Mouse (Mus musculus) cerebellum, adult 2 months (tissue): ENCODE results near the gene Fcnb. TPM values are rescaled to one million over a fixed set of nuclear protein-coding genes. Genes with fewer than 3 reads are reported as not detected.
A peak's percentile ranks its signal among the peaks of the same experiment; 100 is the strongest.

Source experiments
- DNase-seq, 2 experiments: peaks; one replicate each; pipeline ENCODE4 v3.0.0; 2021
- H3K27ac ChIP-seq: fragments of 200-500 bp; 2 replicates; pipeline ENCODE4 v1.5.1; 2012; ENCODE audit warnings: low read length, control low read depth, inconsistent platforms; ENCODE audit not compliant: insufficient read depth
- H3K27me3 ChIP-seq: fragments of 200-500 bp; 2 replicates; pipeline ENCODE4 v1.6.1; 2012; ENCODE audit warnings: inconsistent platforms, mild to moderate bottlenecking, low read length, moderate library complexity; ENCODE audit not compliant: control insufficient read depth, insufficient read depth
- H3K4me1 ChIP-seq: fragments of 200-500 bp; 2 replicates; pipeline ENCODE4 v1.6.1; 2011; ENCODE audit warnings: low read length; ENCODE audit not compliant: control insufficient read depth, insufficient read depth
- H3K4me3 ChIP-seq: fragments of 200-500 bp; replicated peaks from 2 replicates; pipeline ENCODE3; 2011; ENCODE audit warnings: mild to moderate bottlenecking, low read depth, low read length, control low read depth; ENCODE audit not compliant: insufficient read depth
- CTCF ChIP-seq: fragments of 200-500 bp; IDR thresholded peaks from 2 replicates; pipeline ENCODE4 v1.5.1; 2011; ENCODE audit warnings: low read depth, mild to moderate bottlenecking, control low read depth, low read length, moderate library complexity, borderline replicate concordance; ENCODE audit not compliant: insufficient read depth
- POLR2A ChIP-seq: fragments of 200-500 bp; IDR thresholded peaks from 2 replicates; pipeline ENCODE4 v1.6.1; 2011; ENCODE audit warnings: low read length, control low read depth, borderline replicate concordance; ENCODE audit not compliant: insufficient read depth
- WGBS: fragments of 180-500 bp; shearing (Covaris S2); methylation state at CpG from one replicate; pipeline ENCODE4 v1.1.7; 2018; 5-methylcytosine and 5-hydroxymethylcytosine counted together
- polyA plus RNA-seq: library from polyadenylated mRNA; depleted of rRNA; stranded (reverse); fragments of >200 nt; gene quantifications from 2 replicates; pipeline ENCODE4 v1.2.3, GENCODE M21; 2012; rRNA removed

Fcnb gene
- not detected in 2 replicates for polyA plus RNA-seq

DNA sequence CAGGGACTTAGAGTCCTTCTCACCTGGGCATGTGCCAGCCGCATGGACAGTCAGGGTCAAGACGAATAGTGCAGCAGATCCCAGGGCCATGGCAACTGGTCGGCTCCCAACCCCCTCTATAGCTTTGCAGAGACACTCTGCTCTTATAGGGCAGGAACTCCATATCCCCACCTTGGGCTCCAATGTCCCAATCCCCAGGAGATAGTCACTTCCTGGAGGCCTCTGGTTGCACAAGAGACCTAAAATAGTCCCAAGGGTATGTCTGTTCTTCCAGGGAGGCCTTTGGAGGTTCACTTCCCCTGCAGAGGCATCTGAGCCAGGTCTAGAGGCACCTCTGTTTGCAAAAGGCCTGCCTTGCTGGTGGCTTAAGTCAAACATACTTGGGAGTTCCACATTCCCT is at the start of gene Fcnb:
Gene Fcnb, minus strand, starts transcription at position 118 of the 400 bp plus-strand sequence.
- DNase-seq = no peak
- 84% methylated on average over 3 of the region's 3 CpGs for WGBS
- Histone ChIP-seq H3K27ac (no peak within 1 kb of the TSS), H3K4me1 (no peaks in the 10 kb centered on the region), H3K27me3 (no peaks in the 10 kb centered on the region), H3K4me3 (no peak within 1 kb of the TSS)
- TF ChIP-seq POLR2A (no peak), CTCF (no peak)

- H3K4me3 ChIP-seq = no peak overlapping the region
- TF ChIP-seq CTCF (no peak), POLR2A (no peak)
- H3K27me3 ChIP-seq = no peaks in the 10 kb centered on the region
- peaks cover 15% of the 10 kb centered on the region for H3K4me1 ChIP-seq
- WGBS = 12% methylated on average over 9 of the region's 9 CpGs
- no peak overlapping the region for H3K27ac ChIP-seq
- peak; percentile 21 to 27 for DNase-seq
These were observed 49.1 kb upstream of the Fcnb start for GRCm38 (mm10) chr2:28133833-28134232.

DNA sequence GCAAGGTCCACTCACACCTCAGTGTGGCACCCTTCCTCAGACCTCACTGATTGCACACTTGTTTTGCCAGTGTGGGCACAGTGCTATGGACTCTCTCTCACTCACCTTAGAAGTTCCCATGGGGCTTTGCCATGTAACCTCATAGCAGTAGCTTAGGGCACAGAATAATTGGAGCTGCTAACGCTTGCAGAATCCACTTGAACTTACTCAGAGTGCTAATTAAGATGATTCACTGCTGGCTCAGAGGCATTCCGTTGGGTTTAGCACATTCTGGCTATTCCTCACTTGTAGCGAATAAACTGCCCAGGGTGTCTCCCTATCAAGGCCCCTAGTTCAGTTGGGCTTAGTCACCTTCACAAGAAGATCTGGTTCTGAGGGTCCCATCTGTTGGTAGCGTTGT is 47.4 kb upstream of the Fcnb start:
- TF ChIP-seq POLR2A = no peak
- H3K27ac ChIP-seq = no peak overlapping the region
- peaks cover 13% of the 10 kb centered on the region for H3K4me1 ChIP-seq
- WGBS = 85% methylated on average over 4 of the region's 4 CpGs
- no peak for DNase-seq
- H3K27me3 ChIP-seq = no peaks in the 10 kb centered on the region
- no peak overlapping the region for H3K4me3 ChIP-seq

DNA sequence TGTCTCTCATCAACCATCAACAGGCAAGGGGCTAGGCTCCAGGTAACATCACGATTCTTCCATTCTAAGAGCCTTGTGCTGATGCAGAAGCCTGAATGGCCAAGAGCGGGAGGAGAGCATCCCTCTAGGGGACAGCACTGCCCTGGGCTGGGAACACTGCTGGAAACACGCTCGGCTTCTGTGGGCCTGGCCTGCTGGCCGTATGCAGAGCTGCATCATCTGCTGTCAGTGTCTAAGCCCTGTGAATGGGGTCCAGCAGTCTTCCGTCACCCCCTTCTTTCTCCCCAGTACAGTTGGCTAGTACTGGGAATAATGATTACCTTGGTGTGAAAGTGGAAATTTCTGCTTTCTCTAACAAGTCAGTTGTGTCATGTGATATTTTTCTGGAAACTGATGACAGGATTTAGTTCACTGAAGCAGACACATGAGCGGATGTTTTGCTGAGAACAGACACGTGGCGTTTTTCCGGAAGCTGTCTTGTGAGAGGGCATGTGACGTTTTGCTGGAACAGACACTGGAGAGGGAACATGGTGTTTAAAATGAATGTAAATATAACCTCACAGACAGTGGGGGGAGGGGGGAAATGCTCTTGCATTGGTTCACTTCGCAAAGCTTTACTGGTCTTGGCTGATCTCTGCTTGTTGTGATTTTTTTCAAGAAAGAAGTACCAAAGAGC is 42.2 kb upstream of the Fcnb start:
- no peak for DNase-seq
- TF ChIP-seq POLR2A = no peak
- no peak for TF ChIP-seq CTCF

DNA sequence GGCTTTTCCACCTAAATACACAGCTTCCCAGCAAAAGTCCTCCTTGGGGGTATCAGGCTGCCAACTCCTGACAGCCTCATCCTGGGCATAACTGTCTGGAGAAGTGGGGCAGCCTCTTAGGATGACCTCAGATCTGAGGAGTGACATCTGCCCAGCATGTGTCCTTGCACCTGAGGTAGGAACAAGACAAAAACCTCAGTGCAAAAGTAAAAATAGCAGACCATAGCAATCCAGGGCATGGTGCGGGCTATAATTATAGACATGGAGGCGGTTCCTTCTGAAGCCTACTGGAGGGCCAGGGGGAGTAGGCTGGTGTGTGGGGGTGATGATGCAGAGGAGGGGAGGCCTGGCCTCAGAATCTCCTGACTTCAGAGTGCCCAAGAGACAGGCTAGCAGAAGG is 39.2 kb upstream of the Fcnb start:
- Histone ChIP-seq H3K27ac (no peak overlapping the region), H3K4me3 (no peak overlapping the region), H3K4me1 (no peaks in the 10 kb centered on the region), H3K27me3 (no peaks in the 10 kb centered on the region; the same call in 1 of the 2 replicates)
- TF ChIP-seq POLR2A (no peak), CTCF (no peak)
- whole genome bisulfite sequencing = 82% methylated on average over 2 of the region's 2 CpGs
- no peak for DNase-seq

More for the DNA sequence above, 42.2 kb upstream of the Fcnb start:
- no peaks in the 10 kb centered on the region for H3K27me3 ChIP-seq
- no peak overlapping the region for H3K27ac ChIP-seq
- no peaks in the 10 kb centered on the region for H3K4me1 ChIP-seq
- WGBS = 63% methylated on average over 12 of the region's 12 CpGs
- no peak overlapping the region for H3K4me3 ChIP-seq

DNA sequence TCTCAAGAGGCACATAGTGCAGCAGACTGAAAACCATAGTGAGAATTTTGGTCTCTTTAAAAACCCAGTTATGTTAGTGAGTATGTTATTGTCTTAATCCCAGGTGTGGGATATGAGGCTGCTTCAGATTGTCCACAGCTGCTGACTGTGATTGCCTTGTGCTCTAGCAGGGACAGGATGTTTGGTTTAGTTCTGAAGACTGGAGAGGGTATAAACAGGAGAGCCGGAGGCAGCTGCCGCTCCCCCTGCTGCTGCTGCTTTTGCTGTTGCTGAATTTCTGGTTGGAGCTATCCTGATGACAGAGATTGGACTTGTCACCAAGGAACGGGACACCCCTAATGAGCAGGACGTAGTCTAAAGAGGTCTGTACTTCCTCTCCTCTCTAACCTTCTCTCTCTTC is 36.6 kb upstream of the Fcnb start:
- WGBS = 89% methylated on average over 4 of the region's 4 CpGs
- H3K4me1 ChIP-seq = no peaks in the 10 kb centered on the region
- no peak overlapping the region for H3K27ac ChIP-seq
- TF ChIP-seq POLR2A (no peak), CTCF (no peak)
- no peaks in the 10 kb centered on the region; the same call in 1 of the 2 replicates for H3K27me3 ChIP-seq
- DNase-seq = no peak
- no peak overlapping the region for H3K4me3 ChIP-seq

GRCm38 (mm10) chr2:28120342-28120741 is 35.7 kb upstream of the Fcnb start:
- H3K4me1 ChIP-seq = no peaks in the 10 kb centered on the region
- 98% methylated on average over 9 of the region's 9 CpGs for WGBS
- no peak overlapping the region for H3K4me3 ChIP-seq
- H3K27ac ChIP-seq = no peak overlapping the region
- DNase-seq = no peak
- TF ChIP-seq CTCF (no peak), POLR2A (no peak)
- H3K27me3 ChIP-seq = no peaks in the 10 kb centered on the region; the same call in 1 of the 2 replicates

GRCm38 (mm10) chr2:28118518-28119116 is 33.9 kb upstream of the Fcnb start:
- WGBS = 38% methylated on average over 6 of the region's 6 CpGs
- TF ChIP-seq POLR2A = no peak
- no peak for TF ChIP-seq CTCF
- H3K27ac ChIP-seq = no peak overlapping the region
- H3K27me3 ChIP-seq = no peaks in the 10 kb centered on the region; the same call in 1 of the 2 replicates
- no peak overlapping the region for H3K4me3 ChIP-seq
- no peak for DNase-seq
- no peaks in the 10 kb centered on the region for H3K4me1 ChIP-seq
